Mouse (Mus musculus): ENCODE results near the gene 4931428L18Rik.
"Not testable (repeated sequence)": the region's sequence is repeated elsewhere in the genome, so short reads cannot be mapped to it uniquely, and the experiment has no call there.

Gene 4931428L18Rik

GRCm38 (mm10) chr1:31058861-31059351, 163.6 kb downstream of the 4931428L18Rik start:
- DNase-seq (ENCODE audit: low read depth, low spot score) = no peak

- DNase-seq (ENCODE audit: low read depth, low spot score) = no peak
Observed at GRCm38 (mm10) chr1:31058196-31058595, 164.3 kb downstream of the 4931428L18Rik start.

- no peak for DNase-seq (ENCODE audit: low read depth, low spot score)
Observed at GRCm38 (mm10) chr1:31051370-31051921, 171.0 kb downstream of the 4931428L18Rik start.

GRCm38 (mm10) chr1:31049954-31050652, 172.4 kb downstream of the 4931428L18Rik start:
- DNase-seq (ENCODE audit: low read depth, low spot score) = no peak

- DNase-seq (ENCODE audit: low read depth, low spot score) = no peak
Observed at GRCm38 (mm10) chr1:31043208-31043607, 179.3 kb downstream of the 4931428L18Rik start.

GRCm38 (mm10) chr1:31042793-31043192, 179.7 kb downstream of the 4931428L18Rik start:
- DNase-seq (ENCODE audit: low read depth, low spot score) = no peak

- no peak for DNase-seq (ENCODE audit: low read depth, low spot score)
Observed at GRCm38 (mm10) chr1:31033851-31034534, 188.5 kb downstream of the 4931428L18Rik start.

- DNase-seq (ENCODE audit: low read depth, low spot score) = no peak
Observed at GRCm38 (mm10) chr1:31032351-31032750, 190.1 kb downstream of the 4931428L18Rik start.

GRCm38 (mm10) chr1:31023173-31023572, 199.3 kb downstream of the 4931428L18Rik start:
- DNase-seq (ENCODE audit: low read depth, low spot score) = no peak

- no peak for DNase-seq (ENCODE audit: low read depth, low spot score)
Observed at GRCm38 (mm10) chr1:31019283-31019682, 203.2 kb downstream of the 4931428L18Rik start.

GRCm38 (mm10) chr1:31017377-31017776, 205.1 kb downstream of the 4931428L18Rik start:
- no peak for DNase-seq (ENCODE audit: low read depth, low spot score)

- no peak for DNase-seq (ENCODE audit: low read depth, low spot score)
Observed at GRCm38 (mm10) chr1:31016068-31016467, 206.4 kb downstream of the 4931428L18Rik start.

- DNase-seq (ENCODE audit: low read depth, low spot score) = no peak
Observed at GRCm38 (mm10) chr1:31015261-31015660, 207.2 kb downstream of the 4931428L18Rik start.

GRCm38 (mm10) chr1:30977868-30978267, 244.6 kb downstream of the 4931428L18Rik start, which contains the start of gene AC153137.1:
TSS of gene AC153137.1 (minus strand) at chr1:30977968.
- not testable (repeated sequence) for DNase-seq (ENCODE audit: low read depth, low spot score)

- not testable (repeated sequence) for DNase-seq (ENCODE audit: low read depth, low spot score)
Observed at GRCm38 (mm10) chr1:30977239-30977638, 245.2 kb downstream of the 4931428L18Rik start.

GRCm38 (mm10) chr1:30951795-30952194, 270.7 kb downstream of the 4931428L18Rik start:
- no peak for DNase-seq (ENCODE audit: low read depth, low spot score)

- DNase-seq (ENCODE audit: low read depth, low spot score) = no peak
Observed at GRCm38 (mm10) chr1:30950456-30950835, 272.0 kb downstream of the 4931428L18Rik start.

- DNase-seq (ENCODE audit: low read depth, low spot score) = peak; percentile 94
Observed at GRCm38 (mm10) chr1:30949710-30950455, 272.6 kb downstream of the 4931428L18Rik start.

- DNase-seq (ENCODE audit: low read depth, low spot score) = no peak
Observed at GRCm38 (mm10) chr1:30948950-30949639, 273.4 kb downstream of the 4931428L18Rik start.

- no peak for DNase-seq (ENCODE audit: low read depth, low spot score)
Observed at GRCm38 (mm10) chr1:30948361-30948949, 274.0 kb downstream of the 4931428L18Rik start.

All from telencephalon, adult 2 months (tissue).